Mouse (Mus musculus) gastrocnemius, postnatal 4 days (tissue): ENCODE data around the gene Eri3. TPM values are rescaled to one million over a fixed set of nuclear protein-coding genes. Genes with fewer than 3 reads are reported as not detected.
A peak's percentile ranks its signal among the peaks of the same experiment; 100 is the strongest.

Source experiments
- DNase-seq, 2 experiments: peaks; one replicate each; pipeline ENCODE4 v3.0.0; 2021 to 2022; ENCODE audit warnings: low spot score in 2 of 2, mixed read lengths in 2 of 2
- total RNA-seq, 2 experiments: library from RNA; stranded (reverse); gene quantifications; 2 replicates each; pipeline ENCODE4 v1.2.3; 2021

Eri3 gene
- total RNA-seq, 2 experiments from 2014 or later, result 98.8 to 101 TPM

GRCm38 (mm10) chr4:117616600-117616999 lies 66.4 kb downstream of the Eri3 start:
- DNase-seq, result no peak

DNA sequence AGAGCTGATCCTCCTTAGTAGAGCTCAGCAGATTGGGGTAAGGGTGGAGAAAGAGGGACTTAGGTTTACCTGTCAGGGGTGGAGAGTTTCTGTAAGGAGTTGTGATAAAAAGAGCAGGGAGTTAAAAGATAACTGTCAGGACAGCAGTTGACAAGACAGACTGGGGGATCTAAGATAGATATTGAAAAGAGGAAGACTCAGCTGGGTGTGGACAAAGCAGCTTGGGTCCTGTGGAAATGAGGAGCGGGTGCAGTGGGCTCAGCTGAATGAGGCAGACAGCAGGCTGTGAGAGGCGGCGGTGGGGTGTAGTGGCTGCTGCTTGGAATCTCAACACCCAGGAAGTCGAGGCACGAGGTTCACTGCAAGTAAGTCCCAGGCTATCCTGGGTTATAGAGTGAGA lies 72.1 kb downstream of the Eri3 start:
- no peak for DNase-seq

GRCm38 (mm10) chr4:117623025-117623424 lies 72.9 kb downstream of the Eri3 start:
- no peak for DNase-seq

- no peak for DNase-seq
Measured at GRCm38 (mm10) chr4:117624660-117625059, 74.5 kb downstream of the Eri3 start.

- DNase-seq, result no peak
Measured at GRCm38 (mm10) chr4:117628464-117628863, 78.3 kb downstream of the Eri3 start.

DNA sequence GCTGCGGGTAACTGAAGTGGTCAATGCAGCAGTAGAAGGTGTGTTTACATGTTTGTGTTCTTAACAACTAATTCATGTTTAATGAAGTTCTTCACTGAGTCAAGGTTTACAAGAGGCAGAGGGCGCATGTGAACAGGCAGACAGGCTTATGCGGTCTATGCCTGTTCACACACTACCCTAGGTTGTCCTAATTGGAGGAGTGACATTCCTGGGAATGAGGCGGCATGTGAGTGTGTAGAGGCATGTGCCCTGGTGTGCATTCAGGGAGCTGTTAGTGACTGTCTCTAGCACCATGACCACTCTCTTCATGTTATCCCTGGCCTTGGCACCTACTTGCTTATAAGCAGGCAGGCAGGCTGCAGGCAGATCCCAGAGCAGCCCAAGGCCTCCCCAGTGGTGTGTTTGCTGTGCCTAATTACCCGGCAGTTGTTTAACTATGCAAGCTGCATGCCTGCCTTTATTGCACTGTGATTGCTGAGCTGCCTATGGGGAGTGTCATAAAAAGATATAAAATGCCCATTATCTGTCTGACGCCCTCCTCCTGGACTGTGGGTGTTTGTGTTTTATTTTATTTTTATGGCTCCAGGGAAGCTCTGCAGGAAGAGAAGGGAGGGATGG lies 80.0 kb downstream of the Eri3 start:
- no peak for DNase-seq

DNA sequence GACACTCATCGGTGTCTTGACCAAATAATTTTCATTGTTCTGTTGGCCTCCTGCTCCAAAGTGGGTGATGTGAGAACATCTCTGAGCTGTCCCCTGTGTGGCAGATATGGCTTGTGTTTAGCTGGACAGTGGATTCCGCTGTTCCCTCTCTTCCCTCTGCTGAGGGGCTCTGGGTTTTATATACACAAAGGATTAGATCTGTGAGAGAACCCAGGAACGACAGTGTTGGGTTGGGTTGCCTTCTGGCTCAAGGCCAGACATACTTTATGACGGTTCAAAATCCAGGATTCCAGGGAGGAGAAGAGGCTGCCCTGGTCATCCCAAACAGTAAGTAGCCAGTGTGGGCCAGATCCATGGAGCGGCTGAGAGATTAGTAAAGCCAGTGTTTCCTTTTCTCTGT lies 83.4 kb downstream of the Eri3 start:
- DNase-seq, result no peak

- no peak for DNase-seq
Measured at GRCm38 (mm10) chr4:117634642-117635041, 84.5 kb downstream of the Eri3 start.

DNA sequence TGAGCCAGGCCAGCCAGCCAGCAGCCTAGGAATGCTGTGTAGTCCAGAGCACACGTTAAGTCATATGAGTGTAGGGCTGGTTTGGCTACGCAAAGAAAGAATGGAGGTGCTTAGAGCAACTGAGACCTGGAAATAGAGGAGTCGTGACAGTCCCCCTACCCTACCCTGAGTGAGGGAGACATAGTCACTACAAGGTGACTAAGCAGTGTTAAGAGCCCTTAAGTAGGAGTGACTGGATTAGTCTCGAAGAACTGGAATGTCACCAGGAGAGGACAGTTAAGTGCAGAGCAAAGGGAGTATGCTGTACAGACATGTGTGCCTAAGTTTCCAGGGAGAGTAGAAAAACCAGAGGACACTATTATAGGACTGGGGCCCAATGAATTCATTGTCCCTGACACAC lies 86.0 kb downstream of the Eri3 start:
- DNase-seq, result no peak

- no peak for DNase-seq
Measured at GRCm38 (mm10) chr4:117636891-117637613, 86.9 kb downstream of the Eri3 start.

DNA sequence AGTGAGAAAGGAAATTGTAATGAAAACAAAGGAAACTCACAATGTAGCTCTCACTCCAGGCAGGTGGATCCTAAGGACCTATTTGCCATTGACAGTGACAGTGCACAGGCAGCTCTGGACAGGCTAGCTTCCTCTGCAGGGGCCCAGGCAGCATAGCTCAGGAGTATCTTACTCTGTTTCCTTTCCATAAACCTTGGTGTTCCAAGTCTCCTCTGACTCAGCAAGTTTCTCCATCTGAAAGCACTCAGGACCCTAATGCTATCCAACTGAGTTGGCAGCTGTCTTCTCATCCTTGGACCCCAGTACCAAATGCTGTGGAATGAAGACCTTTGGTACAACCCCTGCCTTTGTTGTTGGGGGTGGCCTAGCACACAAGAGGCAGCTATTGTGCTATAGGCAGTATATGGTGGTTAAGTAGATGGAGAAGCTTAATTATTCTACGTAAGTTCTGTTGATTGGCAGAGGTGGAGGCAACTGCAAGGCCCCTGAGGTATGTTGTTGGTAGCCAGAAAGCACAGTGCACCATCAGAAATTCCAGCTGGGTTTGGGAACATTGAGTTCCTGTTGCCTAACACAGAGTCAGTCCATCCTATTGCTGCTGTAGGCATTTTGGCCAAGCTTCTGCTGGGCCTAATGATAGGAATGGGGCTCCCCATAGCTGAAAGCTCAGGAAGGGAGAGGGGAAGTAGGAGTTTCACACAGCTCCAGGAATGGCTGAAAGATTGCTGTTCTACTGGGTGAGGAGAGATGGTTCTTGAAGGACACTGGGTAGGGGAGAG lies 90.9 kb downstream of the Eri3 start:
- no peak for DNase-seq

DNA sequence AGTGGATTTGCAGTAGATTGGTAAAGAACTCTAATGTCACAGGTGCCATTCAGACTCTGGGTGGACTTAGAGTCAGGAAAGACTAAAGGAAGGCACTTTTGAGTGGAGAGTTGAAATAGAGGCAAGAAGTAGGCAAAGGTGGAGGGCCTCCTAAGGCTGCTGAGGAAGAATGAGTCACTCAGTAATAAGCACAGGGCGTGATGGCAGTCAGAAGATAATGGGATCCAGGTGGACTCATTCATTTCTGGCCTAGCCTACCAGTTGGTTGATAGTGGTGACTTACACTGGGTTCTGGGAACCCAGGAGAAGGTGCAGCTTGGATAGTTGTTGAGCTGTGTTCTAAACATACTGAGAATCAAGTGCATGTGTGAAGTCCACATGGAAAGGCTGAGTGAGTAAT lies 91.6 kb downstream of the Eri3 start:
- no peak for DNase-seq

DNA sequence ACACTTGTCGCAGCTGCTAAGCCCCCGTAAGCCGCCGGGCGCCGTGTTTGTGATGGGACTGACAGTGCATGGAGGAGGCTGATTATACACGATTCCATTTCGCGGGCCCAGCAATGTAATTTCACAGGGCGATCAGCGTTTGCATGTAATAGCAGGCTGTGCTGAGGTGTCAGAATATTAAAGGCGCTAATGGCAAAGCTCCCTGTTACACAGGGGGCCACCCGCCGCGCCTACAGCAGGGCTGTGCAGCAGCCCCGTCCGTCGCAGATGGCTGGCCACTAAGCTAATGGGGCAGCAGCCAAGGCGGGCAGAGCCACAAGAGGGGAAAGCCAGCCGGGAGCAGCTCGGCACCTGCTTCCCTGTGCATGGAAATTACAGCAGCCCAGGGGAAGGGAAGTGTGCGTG lies 94.9 kb downstream of the Eri3 start:
- peak in 1 of 2 experiments; percentile 53 for DNase-seq

GRCm38 (mm10) chr4:117645859-117646258 lies 95.7 kb downstream of the Eri3 start:
- no peak for DNase-seq

GRCm38 (mm10) chr4:117646496-117646895 lies 96.3 kb downstream of the Eri3 start:
- DNase-seq, result no peak

DNA sequence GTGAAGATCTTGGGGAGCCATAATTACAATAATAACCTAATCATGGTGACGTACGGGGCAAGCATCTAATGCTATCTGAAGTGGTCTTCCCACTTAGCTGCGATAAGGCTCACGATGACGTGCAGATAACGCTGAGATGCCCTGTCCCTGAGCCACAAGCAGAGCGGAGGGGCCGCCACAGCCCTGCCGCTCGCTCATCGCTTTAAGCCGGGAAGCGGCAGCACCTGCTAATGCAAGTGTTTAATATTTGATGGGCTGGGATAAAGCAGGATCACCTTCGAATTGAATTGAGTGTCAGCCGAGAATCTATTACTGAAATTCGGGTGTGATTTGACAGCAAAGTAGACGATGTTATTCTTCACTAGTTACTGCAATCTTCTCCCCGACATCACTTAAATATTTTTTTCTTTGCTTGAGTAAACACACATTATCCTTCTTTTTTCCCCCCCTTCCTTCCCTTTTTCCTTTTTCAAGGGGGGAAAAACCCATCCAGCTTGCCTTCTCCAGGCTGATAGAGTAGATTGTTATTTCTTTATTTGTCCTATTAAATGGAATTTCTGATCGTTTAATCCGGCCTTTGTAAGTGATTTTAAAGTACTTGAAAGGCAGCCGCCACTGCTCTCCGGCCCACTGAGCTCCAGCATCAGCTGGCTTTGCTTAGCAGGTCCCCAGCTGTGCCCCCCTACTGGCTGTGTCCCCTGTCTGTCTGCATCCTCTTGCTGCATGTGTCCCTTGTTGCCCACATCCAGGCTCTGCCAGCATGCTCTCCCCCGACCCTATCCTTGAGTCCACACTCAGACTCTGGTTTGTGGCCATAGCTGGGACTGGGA lies 97.0 kb downstream of the Eri3 start:
- DNase-seq, result no peak

DNA sequence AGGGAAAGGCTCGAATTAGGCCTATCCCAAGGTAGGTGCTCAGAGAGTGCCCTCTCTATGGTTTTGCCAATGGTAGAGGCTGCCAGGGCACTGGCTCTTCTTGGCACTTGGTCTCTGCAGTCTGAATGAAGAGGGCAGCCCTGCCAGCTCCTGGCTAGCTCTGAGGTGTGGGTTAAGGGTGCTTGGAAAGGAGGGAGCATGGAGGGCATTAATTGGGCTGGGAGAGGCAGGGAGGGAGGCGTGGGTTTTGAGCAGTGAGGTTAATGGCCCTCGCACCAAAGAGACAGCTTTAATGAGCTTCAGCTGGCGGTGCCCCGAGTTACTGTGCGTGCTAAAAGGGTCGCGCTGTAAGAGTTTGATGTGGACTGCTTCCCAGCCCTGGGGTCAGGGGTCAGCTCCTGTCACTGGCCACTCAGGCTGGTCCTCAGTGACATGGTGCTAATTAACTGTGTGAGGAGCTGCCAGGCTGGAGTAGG lies 101.5 kb downstream of the Eri3 start:
- DNase-seq, result no peak

- DNase-seq, result no peak
Measured at GRCm38 (mm10) chr4:117652727-117653126, 102.6 kb downstream of the Eri3 start.

- DNase-seq, result no peak
Measured at GRCm38 (mm10) chr4:117654016-117654702, 104.0 kb downstream of the Eri3 start.

- DNase-seq, result no peak
Measured at GRCm38 (mm10) chr4:117654703-117655499, 104.7 kb downstream of the Eri3 start.
